Mouse (Mus musculus) embryonic facial prominence, embryonic 11.5 days (tissue): ENCODE results near the gene BC028528. TPM values are rescaled to one million over a fixed set of nuclear protein-coding genes. Genes with fewer than 3 reads are reported as not detected.
"Not testable (repeated sequence)": the region's sequence is repeated elsewhere in the genome, so short reads cannot be mapped to it uniquely, and the experiment has no call there.

Experiments
- ATAC-seq: fragments of 200-750 bp; cut with Nextera tagmentation; replicated peaks from 2 replicates; pipeline ENCODE4 v1.8.0; 2017; ENCODE audit warnings: low read depth; ENCODE audit not compliant: insufficient number of reproducible peaks, low FRiP score, low TSS enrichment
- DNase-seq: peaks from one replicate; pipeline ENCODE4 v3.0.0-alpha.2; 2015; ENCODE audit warnings: low spot score
- H3K27ac ChIP-seq: fragments of 300-500 bp; sonication (generic); replicated peaks from 2 replicates; pipeline ENCODE4 v1.5.1; 2014; ENCODE audit warnings: mild to moderate bottlenecking, low read depth, low read length, control low read depth
- H3K27me3 ChIP-seq: fragments of 300-500 bp; sonication (generic); 2 replicates; pipeline ENCODE4 v1.6.1; 2014; ENCODE audit warnings: mild to moderate bottlenecking, low read length, moderate library complexity, mixed read lengths; ENCODE audit not compliant: control insufficient read depth, insufficient read depth
- H3K36me3 ChIP-seq: fragments of 300-500 bp; sonication (generic); replicated peaks from 2 replicates; pipeline ENCODE4 v1.6.1; 2014; ENCODE audit warnings: low read depth, mild to moderate bottlenecking, low read length, moderate library complexity, mixed read lengths; ENCODE audit not compliant: control insufficient read depth, insufficient read depth
- H3K4me1 ChIP-seq: fragments of 300-500 bp; sonication (generic); 2 replicates; pipeline ENCODE4 v1.6.1; 2014; ENCODE audit warnings: low read length, mixed read lengths; ENCODE audit not compliant: control insufficient read depth, insufficient read depth
- H3K4me2 ChIP-seq: fragments of 300-500 bp; sonication (generic); 2 replicates; pipeline ENCODE4 v1.6.1; 2014; ENCODE audit warnings: low read depth, mild to moderate bottlenecking, control low read depth, low read length, moderate library complexity
- H3K4me3 ChIP-seq: fragments of 300-500 bp; sonication (generic); 2 replicates; pipeline ENCODE4 v1.5.1; 2014; ENCODE audit warnings: low read depth, low read length, control low read depth
- H3K9ac ChIP-seq: fragments of 300-500 bp; sonication (generic); replicated peaks from 2 replicates; pipeline ENCODE4 v1.6.1; 2014; ENCODE audit warnings: mild to moderate bottlenecking, control low read depth, low read length
- H3K9me3 ChIP-seq: fragments of 300-500 bp; sonication (generic); replicated peaks from 2 replicates; pipeline ENCODE4 v1.6.1; 2016; ENCODE audit warnings: mild to moderate bottlenecking, low read length, inconsistent platforms, mixed read lengths; ENCODE audit not compliant: control insufficient read depth
- WGBS: fragments of 180-500 bp; shearing (Covaris S2); extraction: QIAGEN DNeasy Blood & Tissue Kit; methylation state at CpG from one replicate; pipeline ENCODE4 v1.1.7; 2014; 5-methylcytosine and 5-hydroxymethylcytosine counted together
- polyA plus RNA-seq: library from polyadenylated mRNA; unstranded; fragments of >200 nt; fragmentation: Nextera tagmentation; extraction: Ambion mirVana; gene quantifications from 2 replicates; pipeline ENCODE4 v1.2.1, GENCODE M21; 2014

BC028528 gene
- polyA plus RNA-seq, 1 experiment from 2014 or later: 10.2 TPM

DNA sequence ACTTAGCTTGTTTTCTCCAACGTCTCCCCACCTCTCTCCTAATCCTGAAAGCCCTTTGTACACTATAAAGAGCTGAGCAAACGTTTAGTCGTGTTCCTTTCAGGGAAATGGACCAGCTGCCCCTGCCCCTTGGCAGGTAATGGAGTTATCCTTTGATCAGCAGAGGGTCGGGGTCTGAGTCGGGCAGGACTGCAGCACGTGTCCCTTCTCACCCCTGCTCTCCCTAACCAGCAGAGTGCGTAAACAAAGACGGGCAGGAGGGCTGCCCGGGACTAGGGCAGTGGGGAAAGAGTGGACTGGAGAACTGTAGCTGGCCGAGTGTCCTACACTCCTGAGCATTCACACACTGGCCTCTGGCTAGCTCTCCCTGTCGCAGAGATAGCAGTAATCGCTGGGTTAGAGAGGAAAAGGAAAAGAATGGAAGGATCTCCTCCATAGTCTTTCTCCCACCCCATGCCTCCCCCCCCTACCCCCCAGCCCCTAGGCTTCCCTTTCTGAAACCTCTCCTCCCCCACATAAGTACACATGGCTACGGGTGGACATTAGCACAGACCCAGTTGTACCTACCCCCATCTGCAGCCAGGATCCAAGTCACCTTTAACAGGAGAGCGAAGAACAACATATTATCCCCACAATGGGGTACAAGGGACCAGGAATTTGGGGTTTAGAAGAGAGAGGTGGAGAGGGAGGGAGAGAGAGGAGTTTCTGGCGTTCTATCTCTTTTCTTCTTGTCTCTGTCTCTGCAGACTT is 12.1 kb upstream of the BC028528 start:
- Histone ChIP-seq H3K27me3 (no peaks in the 10 kb centered on the region), H3K36me3 (no peaks in the 10 kb centered on the region), H3K27ac (peak overlapping the region; percentile 16; the same call in 1 of the 2 replicates), H3K4me3 (peak overlapping the region; percentile 46), H3K9ac (peak overlapping the region; percentile 65), H3K4me1 (peaks cover 2% of the 10 kb centered on the region), H3K9me3 (no peaks in the 10 kb centered on the region), H3K4me2 (peak overlapping the region; percentile 85)
- ATAC-seq (0 out of 2 replicates have a peak, but pooled peaks have one; percentile 51), DNase-seq (peak; percentile 50)
- under 1% methylated on average over 15 of the region's 15 CpGs for WGBS

DNA sequence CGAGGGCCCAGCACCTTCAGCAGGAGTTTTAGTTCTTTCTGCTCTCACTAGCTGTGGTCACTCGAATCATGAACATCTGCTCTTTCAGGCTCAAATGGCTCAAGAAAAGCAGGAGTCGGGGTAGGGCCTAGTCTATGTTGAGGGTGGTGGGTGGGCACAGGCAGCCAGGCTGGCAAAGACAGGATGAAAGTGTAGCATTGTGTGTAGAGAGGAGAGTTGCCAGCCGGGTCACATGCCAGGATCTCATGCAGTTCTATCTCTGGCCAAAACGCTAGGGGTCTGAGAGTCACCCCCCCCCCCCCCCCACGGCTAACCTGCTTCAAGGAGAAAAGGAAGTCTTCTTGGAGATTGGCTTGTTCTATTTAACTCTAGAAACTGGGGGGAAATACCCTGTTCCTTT is 10.8 kb upstream of the BC028528 start:
- Histone ChIP-seq H3K4me3 (peak overlapping the region; percentile 46; the same call in 1 of the 2 replicates), H3K9me3 (no peaks in the 10 kb centered on the region), H3K36me3 (no peaks in the 10 kb centered on the region), H3K4me1 (peaks cover 2% of the 10 kb centered on the region), H3K27me3 (no peaks in the 10 kb centered on the region), H3K27ac (no peak overlapping the region), H3K4me2 (peak overlapping the region; percentile 85), H3K9ac (peak overlapping the region; percentile 41)
- 28% methylated on average over 6 of the region's 6 CpGs for WGBS
- DNase-seq (no peak), ATAC-seq (no peak)

DNA sequence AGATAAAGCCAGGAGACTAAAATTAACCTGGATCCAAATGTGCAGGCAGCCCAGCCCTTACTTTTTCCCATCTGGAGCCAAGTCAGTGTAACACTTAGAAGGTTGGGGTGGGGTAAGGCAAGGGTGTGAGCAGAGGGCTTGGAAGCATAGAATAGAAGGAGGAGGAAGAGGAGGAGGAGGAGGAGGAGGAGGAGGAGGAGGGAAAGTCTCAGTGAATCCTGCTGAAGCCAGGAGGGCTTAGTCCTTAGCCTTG is 10.5 kb upstream of the BC028528 start:
- Histone ChIP-seq H3K4me1 (peaks cover 2% of the 10 kb centered on the region), H3K4me3 (no peak overlapping the region), H3K27me3 (no peaks in the 10 kb centered on the region), H3K36me3 (no peaks in the 10 kb centered on the region), H3K9ac (no peak overlapping the region; the same call in 1 of the 2 replicates), H3K9me3 (no peaks in the 10 kb centered on the region), H3K27ac (no peak overlapping the region), H3K4me2 (peak overlapping the region; percentile 85; the same call in 1 of the 2 replicates)
- DNase-seq: no peak
- no peak for ATAC-seq

DNA sequence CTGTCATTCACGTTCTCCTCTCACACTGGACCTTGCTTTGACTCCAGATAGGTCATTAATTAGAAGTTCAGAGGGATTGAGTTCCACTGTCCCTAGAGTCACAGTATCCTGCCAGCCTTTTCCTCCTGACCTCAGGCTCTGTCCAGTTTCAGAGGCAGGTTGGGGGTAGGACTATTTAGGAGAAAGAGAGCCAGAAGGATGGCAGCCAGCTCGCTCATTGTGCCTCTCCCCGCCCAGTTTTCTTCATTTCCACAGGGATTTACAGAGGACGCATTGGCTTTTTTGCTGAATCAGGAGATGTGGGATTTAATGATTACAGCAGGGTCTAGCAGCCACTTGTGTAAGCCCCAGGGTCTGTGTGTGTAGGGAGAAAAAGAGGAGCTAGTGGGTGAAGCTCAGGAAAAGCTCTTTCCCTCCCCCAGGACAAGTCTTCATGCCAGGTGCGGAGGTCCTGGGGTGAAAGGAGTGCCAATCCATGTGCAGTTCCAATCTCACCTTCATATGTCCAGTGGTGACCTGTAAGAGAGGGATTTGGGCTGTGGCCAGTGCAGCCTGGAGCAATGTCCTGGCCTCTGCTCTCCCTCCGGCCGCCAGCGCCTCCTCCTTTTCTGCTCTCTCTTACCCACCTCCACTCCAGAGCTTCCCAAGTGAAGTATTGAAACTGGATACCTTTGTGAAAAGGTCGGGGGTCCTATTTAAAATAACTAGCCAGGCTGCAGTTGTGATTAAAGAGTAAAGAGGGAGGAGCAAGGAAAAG is 10.0 kb upstream of the BC028528 start:
- Histone ChIP-seq H3K4me3 (no peak overlapping the region), H3K36me3 (no peaks in the 10 kb centered on the region), H3K4me2 (no peak overlapping the region), H3K4me1 (peaks cover 2% of the 10 kb centered on the region), H3K27me3 (no peaks in the 10 kb centered on the region), H3K27ac (no peak overlapping the region), H3K9me3 (no peaks in the 10 kb centered on the region), H3K9ac (no peak overlapping the region)
- ATAC-seq (no peak), DNase-seq (no peak)
- 63% methylated on average over 9 of the region's 9 CpGs for WGBS

DNA sequence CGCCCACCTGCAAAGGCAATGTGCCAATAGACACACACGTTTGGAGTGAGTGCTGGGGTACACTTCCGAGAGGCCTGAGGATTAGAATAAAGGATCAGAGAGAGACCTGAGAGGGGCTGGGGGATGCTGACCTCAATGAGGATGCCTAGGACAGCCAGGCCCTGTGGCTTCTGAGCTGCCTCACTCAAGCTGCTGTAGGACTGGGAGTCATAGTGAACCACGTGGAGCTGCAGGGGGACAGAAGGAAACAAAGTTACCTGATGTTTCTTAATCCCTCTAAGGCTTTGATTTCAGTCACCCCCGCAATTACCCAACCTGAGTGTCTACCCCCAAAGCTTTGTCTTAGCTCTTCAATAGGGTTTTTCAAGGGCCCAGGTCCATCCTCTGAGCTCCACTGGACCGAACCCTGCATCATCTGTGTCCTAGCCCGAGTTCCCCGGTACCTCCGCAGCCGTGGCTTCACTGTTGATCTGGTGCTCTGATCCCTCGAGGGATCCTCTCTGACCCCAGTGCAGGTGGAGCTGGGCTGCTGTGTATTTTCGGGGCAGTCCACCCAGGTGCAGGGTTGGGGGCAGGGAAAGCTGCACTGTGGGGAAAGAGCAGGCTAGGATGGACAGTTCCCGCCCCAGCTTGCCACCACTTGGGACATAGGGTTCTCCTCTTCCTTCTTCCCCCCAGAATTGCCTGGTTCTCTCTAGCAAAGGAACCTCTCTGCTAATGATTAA is 8.2 kb upstream of the BC028528 start:
- peaks cover 2% of the 10 kb centered on the region for H3K4me1 ChIP-seq
- WGBS: 76% methylated on average over 13 of the region's 13 CpGs
- H3K27ac ChIP-seq: no peak overlapping the region
- ATAC-seq (no peak), DNase-seq (no peak)
- no peak overlapping the region for H3K4me2 ChIP-seq
- no peak overlapping the region for H3K9ac ChIP-seq
- no peak overlapping the region for H3K4me3 ChIP-seq
- no peaks in the 10 kb centered on the region for H3K9me3 ChIP-seq
- H3K27me3 ChIP-seq: no peaks in the 10 kb centered on the region
- no peaks in the 10 kb centered on the region for H3K36me3 ChIP-seq

DNA sequence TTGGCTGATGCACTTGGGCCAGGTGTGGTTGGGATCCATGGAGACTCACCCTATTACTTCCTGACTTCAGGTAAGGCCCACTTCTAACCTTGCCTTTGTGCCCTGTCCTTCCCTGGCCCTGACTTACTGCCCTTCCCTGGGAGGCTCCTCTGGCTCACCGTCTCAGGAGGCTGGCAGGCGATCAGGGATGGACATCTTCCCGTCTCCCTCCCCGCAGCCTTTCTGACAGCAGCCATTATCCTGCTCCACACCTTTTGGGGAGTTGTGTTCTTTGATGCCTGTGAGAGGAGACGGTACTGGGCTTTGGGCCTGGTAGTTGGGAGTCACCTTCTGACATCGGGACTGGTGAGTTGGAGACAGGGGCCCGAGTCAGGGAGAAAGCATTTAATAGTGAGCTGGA is 3.7 kb upstream of the BC028528 start:
- not testable (repeated sequence) for H3K4me1 ChIP-seq, H3K4me3 ChIP-seq, H3K27me3 ChIP-seq, H3K4me2 ChIP-seq, H3K27ac ChIP-seq, H3K9me3 ChIP-seq, ATAC-seq, H3K9ac ChIP-seq, H3K36me3 ChIP-seq, DNase-seq
- WGBS: 88% methylated on average over 7 of the region's 7 CpGs

DNA sequence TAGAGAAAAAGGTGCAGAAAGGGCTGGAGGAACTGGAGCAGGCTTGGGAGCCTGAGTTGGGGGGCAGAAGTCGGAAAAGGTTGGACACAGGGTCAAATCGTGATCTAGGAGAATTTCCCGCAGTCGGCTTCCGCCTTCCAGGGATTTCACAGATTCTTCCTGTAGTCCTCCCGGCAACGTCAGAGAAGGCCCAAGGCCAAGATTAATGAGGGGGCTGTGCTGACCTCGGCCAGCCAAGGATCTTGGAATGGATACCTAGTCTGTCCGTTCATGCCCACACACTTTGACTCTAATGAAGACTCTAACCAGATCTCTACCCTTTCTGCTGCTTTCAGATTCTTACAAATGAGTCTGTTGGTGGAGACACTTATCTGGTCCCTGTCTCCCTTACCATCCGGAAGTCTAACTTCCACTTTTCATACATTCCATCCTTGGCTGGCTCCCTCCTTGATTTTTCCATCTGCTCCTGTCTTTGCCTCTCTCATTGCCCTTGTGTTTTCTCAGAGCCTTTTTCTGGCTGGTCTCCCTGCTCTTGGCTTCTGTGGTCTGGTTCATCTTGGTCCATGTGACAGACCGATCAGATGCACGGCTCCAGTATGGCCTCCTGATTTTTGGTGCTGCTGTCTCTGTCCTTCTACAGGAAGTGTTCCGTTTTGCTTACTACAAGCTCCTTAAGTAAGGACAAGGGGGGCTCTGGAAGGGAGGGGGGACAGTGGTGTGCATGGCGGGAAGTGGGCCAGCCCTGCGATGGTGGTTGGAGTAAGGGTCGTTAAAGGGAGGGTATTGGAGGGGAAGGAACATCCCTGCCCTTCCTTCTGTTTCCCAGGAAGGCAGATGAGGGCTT is 2.7 kb upstream of the BC028528 start:
- ATAC-seq (no peak), DNase-seq (no peak)
- Histone ChIP-seq H3K36me3 (no peaks in the 10 kb centered on the region), H3K9ac (peak overlapping the region; percentile 71), H3K4me3 (peak overlapping the region; percentile 68), H3K27ac (no peak overlapping the region), H3K4me1 (peaks cover 2% of the 10 kb centered on the region), H3K4me2 (peak overlapping the region; percentile 77), H3K9me3 (no peaks in the 10 kb centered on the region), H3K27me3 (no peaks in the 10 kb centered on the region)
- 11% methylated on average over 16 of the region's 16 CpGs for WGBS
